Mouse (Mus musculus) liver, embryonic 14.5 days (tissue): Measurements from ENCODE around the gene Ptpn20.

Experiments
- CTCF ChIP-seq: IDR thresholded peaks from 2 replicates; pipeline ENCODE4 v1.5.1; 2016; ENCODE audit warnings: antibody characterized with exemption, low read depth, control low read depth
- EP300 ChIP-seq: IDR thresholded peaks from 2 replicates; pipeline ENCODE4 v1.6.1; 2016; ENCODE audit warnings: antibody characterized with exemption, low read depth

GRCm38 (mm10) chr14:33666301-33666700, 77.3 kb downstream of the Ptpn20 start:
- TF ChIP-seq CTCF: no peak
- TF ChIP-seq EP300: no peak
